Mouse (Mus musculus): ENCODE results near the gene Hoxd10. TPM values are rescaled to one million over a fixed set of nuclear protein-coding genes. Genes with fewer than 3 reads are reported as not detected.

The Hoxd10 gene
- total RNA-seq, 2 experiments from 2014 or later = not detected

GRCm38 (mm10) chr2:74658024-74658666 is 33.6 kb upstream of the Hoxd10 start:
- Histone ChIP-seq H3K27ac (no peak overlapping the region), H3K4me3 (no peak overlapping the region)
- no peak for DNase-seq (ENCODE audit: low spot score in 2 of 2)
- TF ChIP-seq CTCF (conservative IDR thresholded peaks at IDR 0.05) = no peak

GRCm38 (mm10) chr2:74658667-74659371 is 32.9 kb upstream of the Hoxd10 start:
- no peak for DNase-seq (ENCODE audit: low spot score in 2 of 2)

GRCm38 (mm10) chr2:74659507-74660005 is 32.2 kb upstream of the Hoxd10 start, which contains the start of gene Evx2:
Gene Evx2 (minus strand): TSS chr2:74659557.
- H3K4me3 ChIP-seq = no peak within 1 kb of the TSS
- no peak for DNase-seq (ENCODE audit: low spot score in 2 of 2)
- TF ChIP-seq CTCF (conservative IDR thresholded peaks at IDR 0.05) = no peak
- H3K27ac ChIP-seq = no peak within 1 kb of the TSS

More at GRCm38 (mm10) chr2:74658667-74659371, 32.9 kb upstream of the Hoxd10 start:
- Histone ChIP-seq H3K27ac (no peak overlapping the region), H3K4me3 (no peak overlapping the region)
- no peak for TF ChIP-seq CTCF (conservative IDR thresholded peaks at IDR 0.05)

GRCm38 (mm10) chr2:74660421-74661375 is 31.0 kb upstream of the Hoxd10 start:
- Histone ChIP-seq H3K4me3 (no peak overlapping the region), H3K27ac (no peak overlapping the region)
- DNase-seq (ENCODE audit: low spot score in 2 of 2) = no peak
- no peak for TF ChIP-seq CTCF (conservative IDR thresholded peaks at IDR 0.05)

GRCm38 (mm10) chr2:74661685-74662084 is 30.0 kb upstream of the Hoxd10 start:
- H3K27ac ChIP-seq = no peak overlapping the region
- no peak overlapping the region for H3K4me3 ChIP-seq
- peak; percentile 17 to 53 for DNase-seq (ENCODE audit: low spot score in 2 of 2)
- TF ChIP-seq CTCF (conservative IDR thresholded peaks at IDR 0.05) = peak; percentile 78

GRCm38 (mm10) chr2:74663291-74663925 is 28.3 kb upstream of the Hoxd10 start:
- DNase-seq (ENCODE audit: low spot score in 2 of 2) = peak; percentile 33 to 52
- H3K27ac ChIP-seq = no peak overlapping the region
- H3K4me3 ChIP-seq = no peak overlapping the region
- peak; percentile 88 for TF ChIP-seq CTCF (conservative IDR thresholded peaks at IDR 0.05)

GRCm38 (mm10) chr2:74666411-74666810 is 25.3 kb upstream of the Hoxd10 start:
- TF ChIP-seq CTCF (conservative IDR thresholded peaks at IDR 0.05) = no peak

GRCm38 (mm10) chr2:74667191-74667841 is 24.4 kb upstream of the Hoxd10 start:
- no peak overlapping the region for H3K4me3 ChIP-seq
- no peak for DNase-seq (ENCODE audit: low spot score in 2 of 2)
- TF ChIP-seq CTCF (conservative IDR thresholded peaks at IDR 0.05) = no peak
- no peak overlapping the region for H3K27ac ChIP-seq

More at GRCm38 (mm10) chr2:74666411-74666810, 25.3 kb upstream of the Hoxd10 start:
- Histone ChIP-seq H3K27ac (no peak overlapping the region), H3K4me3 (no peak overlapping the region)
- no peak for DNase-seq (ENCODE audit: low spot score in 2 of 2)

- H3K4me3 ChIP-seq = no peak within 1 kb of the TSS
- DNase-seq (ENCODE audit: low spot score in 2 of 2) = no peak
- no peak for TF ChIP-seq CTCF (conservative IDR thresholded peaks at IDR 0.05)
- H3K27ac ChIP-seq = no peak within 1 kb of the TSS
These were observed 23.8 kb upstream of the Hoxd10 start, which contains the start of gene Hoxd13 for GRCm38 (mm10) chr2:74667842-74668357. Gene Hoxd13 (plus strand): TSS chr2:74668310.

- H3K4me3 ChIP-seq = no peak overlapping the region
- no peak for DNase-seq (ENCODE audit: low spot score in 2 of 2)
- no peak overlapping the region for H3K27ac ChIP-seq
- TF ChIP-seq CTCF (conservative IDR thresholded peaks at IDR 0.05) = no peak
These were observed 23.1 kb upstream of the Hoxd10 start for GRCm38 (mm10) chr2:74668370-74669229.

GRCm38 (mm10) chr2:74669230-74669578 is 22.5 kb upstream of the Hoxd10 start:
- no peak for TF ChIP-seq CTCF (conservative IDR thresholded peaks at IDR 0.05)
- Histone ChIP-seq H3K27ac (no peak overlapping the region), H3K4me3 (no peak overlapping the region)
- DNase-seq (ENCODE audit: low spot score in 2 of 2) = no peak

Measured in layer of hippocampus, adult 2 months (tissue).